Mouse (Mus musculus) naive thymus-derived CD4-positive, alpha-beta T cell, adult 5 months (primary cell): ENCODE results near the gene Hdac7. TPM values are rescaled to one million over a fixed set of nuclear protein-coding genes. Genes with fewer than 3 reads are reported as not detected.

ENCODE experiments used
- polyA plus RNA-seq: library from polyadenylated mRNA; unstranded; fragments of 100-300 nt; shearing (Covaris generic); gene quantifications from one replicate; pipeline ENCODE4 v1.2.1, GENCODE M21; 2017

Hdac7 gene
- polyA plus RNA-seq = 72.6 TPM

DNA sequence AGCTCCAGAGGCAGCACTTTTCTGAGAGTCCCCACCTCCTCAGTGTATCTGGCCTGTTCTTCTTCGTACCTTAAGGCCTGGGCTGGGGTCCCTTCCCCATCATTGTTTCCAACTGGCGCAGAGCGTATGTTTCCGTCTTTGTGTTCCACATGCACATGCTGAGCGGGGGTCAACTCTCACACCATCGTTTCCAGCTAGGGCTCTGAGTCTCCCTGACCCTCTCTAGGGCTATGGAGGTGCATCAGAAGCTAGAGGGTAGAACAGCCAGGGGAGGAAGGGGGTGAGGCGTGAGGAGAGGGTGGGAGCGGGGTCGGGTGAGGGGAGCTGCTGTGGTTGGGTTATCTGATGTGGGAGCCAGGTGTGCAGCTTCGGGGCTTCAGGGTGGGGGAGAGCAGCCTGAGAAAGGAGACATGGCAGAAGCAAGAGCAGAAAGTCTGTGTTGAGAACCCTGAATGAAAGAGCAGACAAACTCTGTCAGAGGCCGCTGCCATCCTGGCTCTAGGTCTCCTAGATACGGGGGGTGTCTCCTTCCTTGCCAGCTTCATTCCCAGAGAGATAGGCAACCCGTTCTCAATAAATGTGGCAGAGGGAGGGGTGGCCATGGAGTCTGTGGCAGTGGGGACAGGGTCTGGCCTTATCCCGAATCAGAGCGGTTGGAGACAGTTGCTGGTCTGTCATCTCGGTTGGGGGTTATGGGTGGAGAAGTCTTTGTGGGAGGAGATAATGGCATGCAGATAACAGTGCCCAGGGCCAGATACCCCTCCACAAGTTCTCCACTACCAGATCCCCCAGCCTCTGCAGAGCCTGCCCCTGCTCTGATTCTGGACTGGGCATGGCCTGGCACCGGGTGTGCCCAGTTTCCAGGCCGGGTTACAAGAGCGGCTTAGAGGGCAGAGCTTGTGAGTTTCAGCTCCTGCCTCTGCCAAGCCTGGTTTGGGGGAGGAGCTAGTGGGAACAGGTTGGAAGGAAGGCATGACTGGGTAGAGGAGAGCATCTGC lies at the start of gene Hdac7:
TSS of gene Hdac7 (minus strand) at position 466 of the 998 bp plus-strand sequence.

GRCm38 (mm10) chr15:97778311-97779098 lies 65.8 kb downstream of the Hdac7 start, which contains the start of gene Slc48a1:
Gene Slc48a1 (plus strand): TSS chr15:97778520.

DNA sequence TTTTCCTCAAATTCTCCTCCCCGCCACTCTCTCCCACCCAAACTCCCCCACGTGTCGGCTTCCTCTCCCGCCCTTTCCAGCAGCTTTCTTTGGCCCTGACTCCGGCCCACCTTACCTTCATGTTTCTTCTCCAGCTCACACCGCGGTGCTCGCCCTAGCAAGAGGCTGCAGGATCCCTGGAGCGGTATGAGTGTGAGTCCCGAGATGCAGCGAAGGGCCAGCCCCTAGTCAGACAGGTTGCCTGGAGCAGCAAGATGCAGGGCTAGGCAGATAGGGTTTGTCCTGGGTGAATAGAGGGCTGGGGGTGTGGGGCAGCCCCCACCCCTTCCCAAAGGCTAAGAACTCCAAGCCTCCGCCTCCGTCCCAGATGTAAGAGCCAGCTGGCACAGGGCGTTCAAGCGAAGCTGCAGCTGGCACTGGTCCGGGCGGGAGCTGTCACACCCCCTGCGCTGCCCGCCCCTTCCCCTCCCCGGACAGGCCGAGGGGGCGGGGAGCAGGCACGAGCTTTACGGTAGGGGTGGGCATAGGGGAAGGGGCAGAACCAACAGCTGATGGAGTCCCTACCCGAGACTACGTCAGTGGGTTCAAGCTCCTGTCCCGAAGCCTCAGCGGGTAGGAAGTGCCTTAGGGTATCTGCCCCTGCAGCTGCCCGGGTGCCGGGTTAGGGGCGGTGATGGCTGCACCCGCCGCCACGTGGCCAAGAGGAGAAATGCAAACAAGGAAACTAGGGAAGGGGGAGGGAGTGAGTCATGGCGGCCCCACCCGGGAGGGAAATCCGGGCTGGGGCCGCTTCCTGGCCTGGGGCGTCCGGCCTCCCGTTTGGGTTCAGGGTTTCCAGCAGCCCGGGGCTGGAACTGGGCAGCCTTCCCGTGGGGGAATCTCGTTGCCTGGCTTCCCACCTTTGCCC lies 76.8 kb downstream of the Hdac7 start, which contains the start of gene Rapgef3:
TSS of gene Rapgef3 (minus strand) at position 693 of the 907 bp plus-strand sequence.

Other genes starting within 250 kb of the Hdac7 start
- gene Rpap3, start 138.7 kb downstream of the Hdac7 start, polyA plus RNA-seq = 21.7 TPM
- gene Endou, start 113.2 kb downstream of the Hdac7 start, polyA plus RNA-seq = 0.77 TPM
- 1.3 TPM for gene Rapgef3, start 76.5 kb downstream of the Hdac7 start, polyA plus RNA-seq
- 38.3 TPM for gene Slc48a1, start 66.0 kb downstream of the Hdac7 start, polyA plus RNA-seq
- 1.1 TPM for gene Vdr, start 66.1 kb upstream of the Hdac7 start, polyA plus RNA-seq
- 17.3 TPM for gene Tmem106c, start 119.7 kb upstream of the Hdac7 start, polyA plus RNA-seq
- gene Col2a1, start 160.2 kb upstream of the Hdac7 start, polyA plus RNA-seq = not detected
- gene Pfkm, start 248.1 kb upstream of the Hdac7 start, polyA plus RNA-seq = 7.9 TPM
- 27.9 TPM for gene Senp1, start 249.2 kb upstream of the Hdac7 start, polyA plus RNA-seq